Mouse (Mus musculus) lung, embryonic 14.5 days (tissue): ENCODE measurements at regions not wholly inside any gene's neighbourhood (a gene's known extent, or its start where the extent isn't known, plus 50 kb on each side); places are given as distances from the start of the nearest gene placed in this dataset.

Experiments
- ATAC-seq: fragments of 200-750 bp; cut with Nextera tagmentation; 2 replicates; pipeline ENCODE4 v1.8.0; 2017; ENCODE audit warnings: mild to moderate bottlenecking, moderate TSS enrichment, moderate library complexity; ENCODE audit not compliant: insufficient read depth
- DNase-seq: peaks from one replicate; pipeline ENCODE4 v3.0.0-alpha.2; 2015
- H3K27ac ChIP-seq: fragments of 300-500 bp; sonication (generic); 2 replicates; pipeline ENCODE4 v1.5.1; 2014; ENCODE audit warnings: low read depth, mild to moderate bottlenecking, moderate library complexity
- H3K27me3 ChIP-seq: fragments of 300-500 bp; sonication (generic); 2 replicates; pipeline ENCODE4 v1.6.1; 2014; ENCODE audit warnings: low read length, control low read depth; ENCODE audit not compliant: insufficient read depth
- H3K36me3 ChIP-seq: fragments of 300-500 bp; sonication (generic); 2 replicates; pipeline ENCODE4 v1.6.1; 2014; ENCODE audit warnings: control low read depth; ENCODE audit not compliant: insufficient read depth
- H3K4me1 ChIP-seq: fragments of 300-500 bp; sonication (generic); 2 replicates; pipeline ENCODE4 v1.6.1; 2014; ENCODE audit warnings: antibody characterized with exemption, control low read depth; ENCODE audit not compliant: insufficient read depth
- H3K4me2 ChIP-seq: fragments of 300-500 bp; sonication (generic); 2 replicates; pipeline ENCODE4 v1.6.1; 2014; ENCODE audit warnings: mild to moderate bottlenecking
- H3K4me3 ChIP-seq: fragments of 300-500 bp; sonication (generic); 2 replicates; pipeline ENCODE4 v1.5.1; 2014; ENCODE audit warnings: low read depth, low read length
- H3K9ac ChIP-seq: fragments of 300-500 bp; sonication (generic); 2 replicates; pipeline ENCODE4 v1.6.1; 2014
- H3K9me3 ChIP-seq: fragments of 300-500 bp; sonication (generic); 2 replicates; pipeline ENCODE4 v1.6.1; 2016; ENCODE audit warnings: low read depth, low read length, control low read depth
- CTCF ChIP-seq: IDR thresholded peaks from 2 replicates; pipeline ENCODE4 v1.5.1; 2016; ENCODE audit warnings: antibody characterized with exemption, low read depth
- WGBS: fragments of 180-500 bp; shearing (Covaris S2); extraction: QIAGEN DNeasy Blood & Tissue Kit; methylation state at CpG from one replicate; pipeline ENCODE4 v1.1.7; 2014; 5-methylcytosine and 5-hydroxymethylcytosine counted together

- ATAC-seq (peak; percentile 68), DNase-seq (peak; percentile 86)
- Histone ChIP-seq H3K27ac (peak overlapping the region; percentile 73), H3K9ac (peak overlapping the region; percentile 68), H3K27me3 (no peaks in the 10 kb centered on the region), H3K4me1 (peaks cover 15% of the 10 kb centered on the region), H3K4me2 (peak overlapping the region; percentile 73), H3K36me3 (no peaks in the 10 kb centered on the region), H3K9me3 (no peaks in the 10 kb centered on the region), H3K4me3 (peak overlapping the region; percentile 37)
- WGBS = 4% methylated on average over 59 of the region's 59 CpGs
- no peak for TF ChIP-seq CTCF
Measured at GRCm38 (mm10) chr17:84096345-84097260, 91.1 kb downstream of the Zfp36l2 start.

GRCm38 (mm10) chr17:84095829-84096228, 91.9 kb downstream of the Zfp36l2 start:
- Histone ChIP-seq H3K36me3 (no peaks in the 10 kb centered on the region), H3K4me2 (peak overlapping the region; percentile 73), H3K4me3 (no peak overlapping the region), H3K4me1 (peaks cover 15% of the 10 kb centered on the region), H3K9me3 (no peaks in the 10 kb centered on the region), H3K27me3 (no peaks in the 10 kb centered on the region), H3K9ac (no peak overlapping the region), H3K27ac (no peak overlapping the region)
- no peak for TF ChIP-seq CTCF
- ATAC-seq (0 out of 2 replicates have a peak, but pooled peaks have one; percentile 15), DNase-seq (no peak)
- 50% methylated on average over 4 of the region's 4 CpGs for WGBS

GRCm38 (mm10) chr17:84095089-84095488, 92.7 kb downstream of the Zfp36l2 start:
- Histone ChIP-seq H3K4me2 (no peak overlapping the region), H3K4me1 (peaks cover 8% of the 10 kb centered on the region; the same call in 1 of the 2 replicates), H3K27me3 (no peaks in the 10 kb centered on the region), H3K36me3 (no peaks in the 10 kb centered on the region), H3K4me3 (no peak overlapping the region), H3K27ac (no peak overlapping the region), H3K9me3 (no peaks in the 10 kb centered on the region), H3K9ac (no peak overlapping the region)
- no peak for DNase-seq
- no peak for TF ChIP-seq CTCF
- ATAC-seq = no peak
- 89% methylated on average over 2 of the region's 2 CpGs for WGBS

- peak overlapping the region; percentile 58 for H3K27ac ChIP-seq
- H3K4me2 ChIP-seq = no peak overlapping the region
- H3K4me1 ChIP-seq = peaks cover 18% of the 10 kb centered on the region
- ATAC-seq = no peak
- no peak for TF ChIP-seq CTCF
- H3K4me3 ChIP-seq = no peak overlapping the region
- H3K9me3 ChIP-seq = no peaks in the 10 kb centered on the region
- peak overlapping the region; percentile 3; the same call in 1 of the 2 replicates for H3K9ac ChIP-seq
- DNase-seq = no peak
- no peaks in the 10 kb centered on the region for H3K27me3 ChIP-seq
- H3K36me3 ChIP-seq = no peaks in the 10 kb centered on the region
- WGBS = 86% methylated on average over 12 of the region's 12 CpGs
Measured at GRCm38 (mm10) chr17:84086394-84086793, 101.4 kb downstream of the Zfp36l2 start.

- H3K27ac ChIP-seq = peak overlapping the region; percentile 58
- H3K9me3 ChIP-seq = no peaks in the 10 kb centered on the region
- H3K36me3 ChIP-seq = no peaks in the 10 kb centered on the region
- H3K4me2 ChIP-seq = no peak overlapping the region
- peaks cover 18% of the 10 kb centered on the region for H3K4me1 ChIP-seq
- TF ChIP-seq CTCF = no peak
- 43% methylated on average over 7 of the region's 7 CpGs for whole genome bisulfite sequencing
- H3K4me3 ChIP-seq = no peak overlapping the region
- peak; percentile 67 for DNase-seq
- no peak for ATAC-seq
- H3K27me3 ChIP-seq = no peaks in the 10 kb centered on the region
- peak overlapping the region; percentile 3; the same call in 1 of the 2 replicates for H3K9ac ChIP-seq
Measured at GRCm38 (mm10) chr17:84085721-84086120, 102.0 kb downstream of the Zfp36l2 start.

GRCm38 (mm10) chr17:84085232-84085631, 102.5 kb downstream of the Zfp36l2 start:
- no peak overlapping the region for H3K27ac ChIP-seq
- no peak overlapping the region for H3K4me3 ChIP-seq
- H3K4me2 ChIP-seq = no peak overlapping the region
- ATAC-seq (no peak), DNase-seq (no peak)
- no peaks in the 10 kb centered on the region for H3K36me3 ChIP-seq
- H3K9me3 ChIP-seq = no peaks in the 10 kb centered on the region
- no peak for TF ChIP-seq CTCF
- H3K9ac ChIP-seq = no peak overlapping the region
- 78% methylated on average over 10 of the region's 10 CpGs for whole genome bisulfite sequencing
- no peaks in the 10 kb centered on the region for H3K27me3 ChIP-seq
- peaks cover 18% of the 10 kb centered on the region for H3K4me1 ChIP-seq
